Mouse (Mus musculus) midbrain, postnatal 0 days (tissue): ENCODE measurements at regions not wholly inside any gene's neighbourhood (a gene's known extent, or its start where the extent isn't known, plus 50 kb on each side); places are given as distances from the start of the nearest gene placed in this dataset.

Experiments used
- ATAC-seq: fragments of 200-750 bp; cut with Nextera tagmentation; 2 replicates; pipeline ENCODE4 v1.8.0; 2017; ENCODE audit warnings: moderate number of reproducible peaks, mild to moderate bottlenecking, moderate TSS enrichment, moderate library complexity; ENCODE audit not compliant: low FRiP score
- DNase-seq: peaks from one replicate; pipeline ENCODE4 v3.0.0-alpha.2; 2015; ENCODE audit warnings: low spot score
- H3K27ac ChIP-seq: fragments of 300-500 bp; sonication (generic); 2 replicates; pipeline ENCODE4 v1.5.1; 2014; ENCODE audit warnings: low read depth, mild to moderate bottlenecking, low read length, mixed read lengths
- H3K27me3 ChIP-seq: fragments of 300-500 bp; sonication (generic); 2 replicates; pipeline ENCODE4 v1.6.1; 2014; ENCODE audit warnings: low read length, control low read depth, mixed read lengths; ENCODE audit not compliant: insufficient read depth
- H3K36me3 ChIP-seq: fragments of 300-500 bp; sonication (generic); 2 replicates; pipeline ENCODE4 v1.6.1; 2014; ENCODE audit warnings: low read length, control low read depth, mixed read lengths; ENCODE audit not compliant: insufficient read depth
- H3K4me1 ChIP-seq: fragments of 300-500 bp; sonication (generic); 2 replicates; pipeline ENCODE4 v1.6.1; 2014; ENCODE audit warnings: mild to moderate bottlenecking, control low read depth, antibody characterized with exemption, low read length, mixed read lengths; ENCODE audit not compliant: insufficient read depth
- H3K4me2 ChIP-seq: fragments of 300-500 bp; sonication (generic); 2 replicates; pipeline ENCODE4 v1.6.1; 2014; ENCODE audit warnings: low read depth, mild to moderate bottlenecking, low read length, mixed read lengths; ENCODE audit not compliant: poor library complexity, severe bottlenecking
- H3K4me3 ChIP-seq: fragments of 300-500 bp; sonication (generic); 2 replicates; pipeline ENCODE4 v1.5.1; 2014; ENCODE audit warnings: low read depth, mild to moderate bottlenecking, low read length, moderate library complexity
- H3K9ac ChIP-seq: fragments of 300-500 bp; sonication (generic); replicated peaks from 2 replicates; pipeline ENCODE4 v1.6.1; 2014; ENCODE audit warnings: mild to moderate bottlenecking, low read length, moderate library complexity, mixed read lengths; ENCODE audit not compliant: poor library complexity, severe bottlenecking
- H3K9me3 ChIP-seq: fragments of 300-500 bp; sonication (generic); 2 replicates; pipeline ENCODE4 v1.6.1; 2016; ENCODE audit warnings: low read length, control low read depth
- CTCF ChIP-seq: IDR thresholded peaks from 2 replicates; pipeline ENCODE4 v1.5.1; 2016; ENCODE audit warnings: antibody characterized with exemption, mild to moderate bottlenecking
- WGBS: fragments of 180-500 bp; shearing (Covaris S2); extraction: QIAGEN DNeasy Blood & Tissue Kit; methylation state at CpG from one replicate; pipeline ENCODE4 v1.1.7; 2014; 5-methylcytosine and 5-hydroxymethylcytosine counted together

DNA sequence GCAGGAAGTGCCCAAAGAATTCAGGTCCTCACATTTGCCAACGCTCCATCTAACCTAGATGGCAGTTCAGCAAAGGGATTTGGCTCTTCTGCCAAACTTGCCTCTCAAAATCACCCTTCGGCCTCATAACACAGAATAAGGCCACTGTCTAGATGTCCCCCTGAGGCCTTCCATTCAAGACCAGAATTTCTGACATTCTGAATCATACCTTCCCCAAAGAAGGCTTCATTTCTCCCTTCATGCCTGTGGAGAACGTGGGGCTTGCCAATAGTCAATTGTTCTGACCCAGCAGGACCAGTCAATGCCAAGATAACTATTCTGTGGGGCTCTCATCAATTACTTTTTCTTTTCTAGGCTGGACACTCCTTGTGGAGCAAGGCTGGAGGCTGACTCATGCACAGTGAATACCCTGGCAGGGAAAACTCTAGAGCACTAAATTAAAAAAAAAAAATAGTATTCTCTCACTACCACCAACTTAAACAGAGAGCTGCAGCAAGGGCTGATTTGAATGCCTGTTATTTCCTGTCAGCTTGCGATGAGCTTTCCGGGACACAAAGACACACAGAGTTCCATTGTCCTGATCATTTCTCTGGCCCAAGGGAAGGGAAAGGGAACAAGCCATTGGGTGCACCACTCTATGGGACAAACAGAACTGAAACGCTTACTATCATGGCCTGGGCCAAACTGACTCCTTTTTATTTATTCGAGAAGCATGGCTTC, 56.9 kb upstream of the Adrb1 start:
- peak; percentile 21 for DNase-seq
- ATAC-seq = no peak
- Histone ChIP-seq H3K27me3 (no peaks in the 10 kb centered on the region), H3K9me3 (no peaks in the 10 kb centered on the region), H3K9ac (no peak overlapping the region), H3K36me3 (no peaks in the 10 kb centered on the region), H3K4me2 (no peak overlapping the region), H3K27ac (no peak overlapping the region), H3K4me3 (no peak overlapping the region), H3K4me1 (no peaks in the 10 kb centered on the region)
- no peak for TF ChIP-seq CTCF
- 73% methylated on average over 7 of the region's 7 CpGs for WGBS

- H3K27ac ChIP-seq = no peak overlapping the region
- H3K4me2 ChIP-seq = no peak overlapping the region
- DNase-seq (no peak), ATAC-seq (no peak)
- no peak overlapping the region for H3K9ac ChIP-seq
- no peaks in the 10 kb centered on the region for H3K4me1 ChIP-seq
- H3K36me3 ChIP-seq = no peaks in the 10 kb centered on the region
- WGBS = 80% methylated on average over 1 of the region's 1 CpGs
- no peaks in the 10 kb centered on the region for H3K9me3 ChIP-seq
- no peaks in the 10 kb centered on the region for H3K27me3 ChIP-seq
- no peak for TF ChIP-seq CTCF
- H3K4me3 ChIP-seq = no peak overlapping the region
Measured at GRCm38 (mm10) chr19:56665972-56666371, 56.0 kb upstream of the Adrb1 start.

DNA sequence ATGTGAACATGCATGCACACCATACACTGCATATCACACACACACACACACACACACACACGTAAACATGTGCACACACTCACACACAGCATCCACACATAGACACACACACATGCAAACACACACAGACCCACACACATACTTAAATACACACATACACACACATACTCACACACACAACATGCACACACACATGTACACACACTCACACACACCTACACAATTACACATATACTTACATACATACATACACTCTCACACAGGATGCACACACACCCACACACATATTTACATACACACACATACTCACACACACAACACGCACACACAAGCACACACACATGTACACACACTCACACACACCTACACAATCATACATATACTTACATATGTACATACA, 54.1 kb upstream of the Adrb1 start:
- no peaks in the 10 kb centered on the region for H3K36me3 ChIP-seq
- DNase-seq (no peak), ATAC-seq (no peak)
- H3K27me3 ChIP-seq = no peaks in the 10 kb centered on the region
- no peaks in the 10 kb centered on the region for H3K9me3 ChIP-seq
- H3K27ac ChIP-seq = no peak overlapping the region
- H3K9ac ChIP-seq = no peak overlapping the region
- H3K4me2 ChIP-seq = no peak overlapping the region
- TF ChIP-seq CTCF = no peak
- no peak overlapping the region for H3K4me3 ChIP-seq
- 94% methylated on average over 2 of the region's 2 CpGs for WGBS
- no peaks in the 10 kb centered on the region for H3K4me1 ChIP-seq

- Histone ChIP-seq H3K36me3 (no peaks in the 10 kb centered on the region), H3K4me3 (no peak overlapping the region), H3K4me1 (no peaks in the 10 kb centered on the region), H3K4me2 (no peak overlapping the region), H3K27me3 (no peaks in the 10 kb centered on the region), H3K9ac (no peak overlapping the region), H3K27ac (no peak overlapping the region), H3K9me3 (no peaks in the 10 kb centered on the region)
- DNase-seq = no peak
- TF ChIP-seq CTCF = no peak
- WGBS = 70% methylated on average over 7 of the region's 7 CpGs
- ATAC-seq = no peak
Measured at GRCm38 (mm10) chr19:56668991-56669390, 53.0 kb upstream of the Adrb1 start.

- DNase-seq = no peak
- H3K36me3 ChIP-seq = no peaks in the 10 kb centered on the region
- no peak overlapping the region for H3K27ac ChIP-seq
- H3K27me3 ChIP-seq = no peaks in the 10 kb centered on the region
- H3K9ac ChIP-seq = no peak overlapping the region
- H3K4me3 ChIP-seq = no peak overlapping the region
- no peaks in the 10 kb centered on the region for H3K4me1 ChIP-seq
- TF ChIP-seq CTCF = no peak
- H3K9me3 ChIP-seq = no peaks in the 10 kb centered on the region
- ATAC-seq = no peak
- WGBS = 63% methylated on average over 7 of the region's 7 CpGs
- no peak overlapping the region for H3K4me2 ChIP-seq
Measured at GRCm38 (mm10) chr19:56669468-56669867, 52.5 kb upstream of the Adrb1 start.
